Mouse (Mus musculus): ENCODE results near the gene Ajm1.

DNA sequence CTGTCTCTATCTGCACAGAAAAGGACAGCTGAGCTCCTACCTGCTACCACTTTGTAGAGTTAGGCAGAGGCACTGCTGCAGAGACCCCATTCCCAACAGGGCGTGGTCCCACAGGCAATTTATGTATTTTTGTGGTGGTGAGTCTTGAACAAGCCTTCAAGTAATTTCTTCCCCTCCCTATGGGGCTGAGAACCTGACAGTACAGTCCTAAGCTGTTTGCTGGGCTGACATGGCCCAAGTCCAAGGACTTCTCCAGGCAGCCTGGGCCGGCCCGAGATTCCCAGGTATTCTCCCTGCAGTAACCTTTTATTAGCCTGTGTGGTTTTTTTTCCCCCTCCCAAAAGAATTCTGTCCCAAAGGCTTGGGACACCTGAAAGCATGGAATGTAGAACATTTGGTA lies 2.6 kb upstream of the Ajm1 start:
- TF ChIP-seq CTCF (IDR thresholded peaks at IDR 0.05; ENCODE audit: borderline replicate concordance, control insufficient read depth, extremely low read depth, insufficient read depth, low read length, poor library complexity) (no peak), POLR2A (IDR thresholded peaks at IDR 0.05; ENCODE audit: control insufficient read depth, extremely low read depth, insufficient read depth, low read length, poor library complexity) (no peak)
